Mouse (Mus musculus) ES-Bruce4 (cell line): Measurements from ENCODE around the gene Heg1.

Experiments
- EP300 ChIP-seq: IDR thresholded peaks from 2 replicates; pipeline ENCODE4 v1.6.1; 2011; ENCODE audit warnings: low read depth, low read length; ENCODE audit not compliant: insufficient read depth
- POLR2A ChIP-seq: IDR thresholded peaks from one replicate; pipeline ENCODE4 v1.8.1; 2011; ENCODE audit warnings: low read length; ENCODE audit not compliant: insufficient read depth

- TF ChIP-seq EP300: no peak
- TF ChIP-seq POLR2A: no peak
Measured at GRCm38 (mm10) chr16:33751152-33751551, 67.0 kb downstream of the Heg1 start.
